Mouse (Mus musculus): ENCODE data around the gene Dnhd1.
A peak's percentile ranks its signal among the peaks of the same experiment; 100 is the strongest.

Gene Dnhd1

GRCm38 (mm10) chr7:105741978-105742377 lies 91.4 kb downstream of the Dnhd1 start:
- DNase-seq, result peak; percentile 74

- DNase-seq, result peak; percentile 91
These were observed 92.0 kb downstream of the Dnhd1 start for GRCm38 (mm10) chr7:105742539-105743215.

GRCm38 (mm10) chr7:105743246-105743925 lies 92.8 kb downstream of the Dnhd1 start:
- peak; percentile 89 for DNase-seq

DNA sequence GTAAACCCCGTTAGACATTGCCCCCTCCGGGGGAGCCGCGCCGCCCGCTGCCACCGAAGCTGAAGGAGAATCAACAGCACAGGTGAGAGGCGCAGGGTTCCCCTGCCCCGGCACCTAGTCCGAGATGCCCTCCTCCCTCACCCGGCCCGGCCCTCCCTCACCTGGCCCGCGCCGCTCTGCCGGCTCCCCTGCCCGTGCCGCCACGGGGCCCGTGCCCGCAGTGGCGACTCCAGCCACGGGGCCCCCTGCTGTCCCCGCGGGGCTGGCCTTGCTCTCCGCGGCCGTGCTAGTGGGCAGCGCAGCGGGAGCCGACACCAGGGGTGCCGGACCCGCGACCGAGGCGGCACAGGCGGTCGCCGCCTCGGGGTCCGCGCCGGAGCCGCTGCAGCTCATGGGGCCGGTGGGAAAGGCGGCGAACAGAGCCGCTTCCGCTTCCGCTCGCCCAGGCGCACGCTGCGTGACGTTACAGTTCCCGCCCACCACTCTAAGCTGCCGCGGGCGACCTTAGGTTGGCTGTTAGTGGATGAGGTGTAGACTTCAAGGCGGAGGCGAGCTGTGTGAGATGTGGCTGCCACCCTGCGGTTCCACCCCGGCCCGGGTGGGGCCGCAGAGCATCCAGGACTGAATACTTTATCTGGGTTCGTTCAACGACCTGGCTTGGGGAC lies 93.4 kb downstream of the Dnhd1 start, which contains the start of gene Taf10:
Taf10 (minus strand) TSS at position 436 of the 665 bp plus-strand sequence.
- DNase-seq, result peak; percentile 99

GRCm38 (mm10) chr7:105747776-105748175 lies 97.1 kb downstream of the Dnhd1 start:
- DNase-seq, result peak; percentile 76

DNA sequence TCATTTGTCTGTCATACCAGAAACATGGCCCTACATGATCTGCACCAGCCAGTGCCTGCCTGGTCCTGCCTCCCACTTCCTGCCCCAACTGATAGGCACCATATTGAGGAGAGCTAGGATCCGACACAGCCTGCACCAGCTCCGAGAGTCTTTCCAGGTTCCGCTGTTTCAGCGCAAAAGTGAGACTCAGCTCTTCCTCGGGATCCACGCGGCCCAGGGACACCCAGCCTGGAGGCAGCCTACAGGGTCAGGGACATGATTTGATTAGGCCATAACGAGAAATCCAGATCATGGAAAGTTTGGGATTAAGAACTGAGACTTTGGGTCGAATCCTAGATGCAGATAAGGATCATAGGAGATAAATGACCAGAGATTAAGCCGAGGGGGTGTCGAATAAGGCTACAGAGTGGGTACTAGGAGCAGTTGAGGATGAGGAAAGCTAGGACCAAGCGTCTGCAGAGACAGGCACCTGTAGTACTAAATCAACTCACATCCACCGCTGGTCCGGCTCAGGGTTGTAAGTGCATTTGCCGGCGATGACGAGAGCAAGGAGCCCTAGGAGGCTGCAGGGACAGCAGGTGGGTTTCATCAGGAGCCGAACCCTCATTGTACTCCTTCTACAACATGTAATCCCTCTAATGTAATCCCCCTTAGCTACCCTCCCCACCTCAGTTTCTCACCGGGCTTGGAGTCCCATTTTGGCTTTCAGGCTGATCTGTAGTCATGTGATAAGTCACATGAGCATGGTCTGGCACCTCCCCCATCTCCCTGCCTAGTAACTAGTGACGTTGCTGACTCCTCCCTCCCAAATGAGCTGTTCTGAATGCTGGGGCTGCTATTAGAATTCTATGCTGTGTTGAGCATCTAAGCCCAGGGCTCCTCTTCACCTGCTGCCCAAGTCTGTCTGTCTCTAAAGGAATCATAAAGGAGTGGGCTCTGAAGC lies 101.1 kb downstream of the Dnhd1 start, which contains the start of gene Tpp1:
Tpp1 (minus strand) TSS at position 745 of the 943 bp plus-strand sequence.
- peak; percentile 99 for DNase-seq

DNA sequence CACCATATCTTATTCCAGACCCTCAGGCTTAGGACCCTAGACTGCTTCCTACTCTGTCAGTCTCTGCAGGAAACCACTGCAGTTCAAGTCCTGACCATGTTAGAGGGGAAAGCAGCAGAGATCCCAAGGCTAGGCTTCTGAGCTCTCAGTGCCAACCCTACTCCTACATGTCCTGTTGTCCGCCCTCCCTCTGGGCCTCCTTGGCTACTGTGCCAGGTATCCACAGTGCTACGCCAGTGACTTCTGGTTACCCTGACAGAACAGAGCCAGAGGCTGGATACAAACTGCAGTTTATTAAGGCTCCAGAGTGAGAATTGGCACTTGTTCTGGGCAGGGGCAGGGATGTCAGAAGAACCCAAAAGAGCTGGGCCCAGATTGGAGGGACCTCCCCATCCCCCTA lies 102.1 kb downstream of the Dnhd1 start:
- DNase-seq, result peak; percentile 89

DNA sequence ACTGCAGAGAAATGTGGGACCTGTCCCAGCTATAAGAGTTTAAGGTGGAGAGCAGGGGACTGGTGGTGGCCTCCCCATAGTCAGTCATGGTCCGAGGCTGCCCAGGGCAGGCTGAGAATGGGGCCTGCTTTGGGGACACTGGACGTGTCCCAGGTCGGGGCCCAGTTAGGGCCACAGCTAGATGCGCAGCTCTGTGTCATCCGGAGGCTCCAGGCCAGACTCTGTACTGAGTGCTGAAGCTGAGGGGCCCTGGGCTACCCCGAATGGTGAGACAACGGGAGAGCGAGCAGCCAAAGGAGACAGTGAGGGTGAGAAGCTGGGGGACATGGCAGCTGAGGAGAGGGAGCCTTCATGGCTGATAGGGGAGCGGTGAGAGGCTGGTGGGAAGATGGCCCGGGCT lies 102.7 kb downstream of the Dnhd1 start:
- peak; percentile 87 for DNase-seq

DNA sequence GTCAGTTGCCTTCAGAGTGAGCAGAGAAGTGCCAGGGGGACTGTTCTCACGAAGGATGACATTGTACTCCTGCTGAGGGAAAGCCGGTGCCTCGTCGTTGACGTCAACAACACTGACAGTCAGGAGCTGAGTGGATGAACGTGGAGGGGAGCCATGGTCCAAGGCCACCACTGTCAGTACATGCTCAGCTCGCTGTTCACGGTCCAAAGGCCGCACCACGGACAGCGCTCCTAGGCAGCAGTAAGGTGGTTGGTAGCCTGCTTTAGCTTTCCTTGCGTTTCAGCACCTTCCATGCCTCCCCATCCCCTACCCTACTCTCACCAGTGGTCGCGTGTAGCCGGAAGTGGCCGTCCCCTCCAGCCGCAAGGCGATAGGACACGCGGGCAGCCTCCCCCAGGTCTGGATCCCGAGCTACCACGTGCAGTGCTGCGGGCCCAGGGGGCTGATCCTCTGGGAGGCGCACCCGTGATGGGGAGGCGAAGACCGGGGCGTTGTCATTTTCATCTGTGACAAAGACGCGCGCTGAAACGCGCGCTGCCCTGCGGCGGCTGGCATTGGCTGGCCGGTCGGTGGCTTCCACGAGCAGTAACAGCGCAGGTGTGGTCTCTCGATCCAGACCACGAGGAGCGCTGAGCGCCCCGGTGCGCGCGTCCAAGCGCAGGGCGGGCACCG lies 111.3 kb downstream of the Dnhd1 start:
- peak; percentile 87 for DNase-seq

DNA sequence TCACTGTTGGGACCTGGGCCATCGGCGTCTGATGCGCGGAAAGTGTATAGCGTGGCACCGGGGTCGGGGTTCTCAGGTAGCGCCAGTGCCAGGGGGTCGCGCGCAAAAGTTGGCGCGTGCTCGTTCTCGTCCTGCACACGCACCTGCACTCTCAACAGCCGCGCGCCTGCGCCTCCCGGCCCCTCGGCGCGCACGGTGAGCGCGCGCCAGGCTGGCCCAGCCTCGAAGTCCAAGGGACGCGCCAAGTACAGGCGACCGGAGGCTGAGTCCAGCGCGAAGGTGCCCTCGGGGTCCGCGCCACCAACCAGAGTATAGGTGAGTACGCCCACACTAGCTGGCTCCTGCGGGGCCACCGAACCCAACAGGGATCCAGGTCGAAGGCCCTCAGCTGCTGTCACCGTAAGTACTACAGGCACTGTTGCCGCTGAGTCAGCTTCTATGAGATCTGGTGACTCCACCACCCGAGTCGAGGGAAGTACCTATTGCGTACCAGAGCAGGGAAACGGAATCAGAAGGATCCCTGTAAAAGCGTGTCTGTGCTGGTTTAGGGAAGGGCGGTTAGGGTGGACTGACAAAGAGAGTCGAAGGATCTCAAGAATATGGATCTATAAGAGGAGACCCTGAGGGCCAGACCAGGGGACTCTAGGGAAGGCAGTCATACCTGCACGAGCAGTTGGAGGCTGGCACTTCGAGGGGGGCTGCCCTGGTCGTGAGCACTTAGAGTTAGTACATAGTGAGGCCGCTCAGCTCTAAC lies 112.1 kb downstream of the Dnhd1 start:
- peak; percentile 90 for DNase-seq

- DNase-seq, result no peak
These were observed 113.7 kb downstream of the Dnhd1 start for GRCm38 (mm10) chr7:105764331-105764730.

DNA sequence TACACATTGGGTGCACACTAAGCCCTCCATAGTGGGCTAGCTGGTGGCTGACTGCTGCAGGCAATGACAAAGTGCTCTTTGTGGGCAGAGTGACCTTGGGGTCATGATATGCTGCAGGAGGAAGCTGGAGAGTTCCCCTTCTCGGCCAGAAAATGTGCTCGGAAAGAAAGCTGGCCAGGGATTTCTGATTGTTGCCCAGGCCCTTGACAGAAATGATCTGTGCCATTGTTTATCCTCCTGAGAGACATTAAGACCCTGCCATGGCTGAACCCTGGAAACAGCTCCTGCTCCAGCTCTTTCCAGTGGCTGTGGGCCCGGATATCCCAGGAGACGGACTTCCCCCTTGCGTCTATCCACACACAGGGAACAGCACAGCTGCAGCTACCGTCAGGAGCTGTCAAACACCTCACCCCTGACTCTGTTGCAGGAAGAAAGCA lies 117.1 kb downstream of the Dnhd1 start:
- DNase-seq, result peak; percentile 96

DNA sequence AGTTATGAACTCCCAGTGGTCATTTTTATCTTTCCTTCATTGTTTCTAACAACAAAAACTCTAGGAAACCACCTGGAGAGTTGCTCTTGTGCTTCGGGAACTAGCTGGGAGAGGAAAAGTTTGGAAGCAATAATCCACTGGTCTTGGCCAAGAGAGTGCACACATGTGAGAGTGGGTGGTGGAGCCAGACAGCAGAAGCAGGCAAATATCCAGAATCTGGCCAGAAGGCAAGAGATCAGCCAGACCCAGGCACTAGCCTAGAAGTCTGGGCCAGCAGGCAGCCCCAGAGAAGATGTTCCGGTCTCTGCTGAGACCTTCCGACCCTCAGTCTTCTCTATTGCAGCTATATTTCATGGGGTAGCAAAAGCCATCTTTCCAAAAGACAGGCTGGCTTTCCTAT lies 119.3 kb downstream of the Dnhd1 start:
- peak; percentile 95 for DNase-seq

All from heart, adult 11 months (tissue).